Mouse (Mus musculus) c-Kit-negative CD71-positive TER-119-positive erythroid progenitor cells, embryonic 14.5 days (primary cell): ENCODE results near the gene Cpn1.

ENCODE experiments used
- DNase-seq: peaks from one replicate; pipeline ENCODE4 v3.0.0-alpha.2; 2013; ENCODE audit warnings: low read depth, low spot score

The Cpn1 gene

DNA sequence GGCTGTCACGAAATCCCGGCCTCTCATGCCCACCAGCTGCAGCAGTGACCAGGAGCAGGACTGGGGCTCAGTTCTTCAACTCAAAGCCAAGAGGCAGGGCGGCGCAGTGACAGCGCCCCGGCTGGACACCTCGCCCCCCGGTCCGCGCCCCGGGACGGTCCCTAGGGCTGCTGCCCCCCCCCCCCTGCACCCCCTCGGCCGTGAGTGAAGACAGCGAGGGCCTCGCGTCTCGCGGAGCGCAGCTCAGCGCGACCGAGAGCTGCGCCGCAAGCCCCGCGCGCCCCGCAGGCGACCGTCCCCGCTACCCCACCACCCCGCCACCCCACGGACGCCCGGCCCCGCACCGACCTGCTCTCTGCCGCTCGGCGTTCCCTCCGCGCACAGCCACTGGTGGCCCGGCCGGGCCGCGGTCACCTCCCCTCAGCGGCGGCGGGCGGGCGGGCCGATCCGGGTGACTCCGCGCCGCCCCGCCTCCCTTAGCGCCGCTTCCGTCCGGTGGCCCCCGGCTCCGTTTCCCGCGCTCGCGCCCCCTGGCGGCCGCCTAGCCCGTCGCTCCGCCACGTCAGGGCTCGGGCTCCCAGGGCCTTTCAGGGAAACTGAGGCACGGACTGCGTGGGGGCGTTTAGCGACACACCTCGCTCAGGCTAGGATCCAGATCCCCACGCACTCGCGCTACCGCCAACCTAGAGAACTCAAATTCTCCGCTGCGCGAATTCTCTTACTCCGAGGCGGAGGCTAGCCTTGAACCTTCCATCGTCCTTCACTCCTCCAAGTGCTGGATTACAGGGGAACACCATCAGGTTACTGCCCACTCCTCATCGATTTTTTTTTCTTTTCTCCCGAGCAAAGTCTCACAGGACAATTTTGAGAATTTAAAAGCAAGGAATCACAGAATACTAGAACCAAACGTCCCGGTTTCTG, 46.3 kb downstream of the Cpn1 start, which contains the start of gene Dnmbp:
TSS of gene Dnmbp (minus strand) at position 423 of the 921 bp plus-strand sequence.
- DNase-seq, result peak; percentile 26

DNA sequence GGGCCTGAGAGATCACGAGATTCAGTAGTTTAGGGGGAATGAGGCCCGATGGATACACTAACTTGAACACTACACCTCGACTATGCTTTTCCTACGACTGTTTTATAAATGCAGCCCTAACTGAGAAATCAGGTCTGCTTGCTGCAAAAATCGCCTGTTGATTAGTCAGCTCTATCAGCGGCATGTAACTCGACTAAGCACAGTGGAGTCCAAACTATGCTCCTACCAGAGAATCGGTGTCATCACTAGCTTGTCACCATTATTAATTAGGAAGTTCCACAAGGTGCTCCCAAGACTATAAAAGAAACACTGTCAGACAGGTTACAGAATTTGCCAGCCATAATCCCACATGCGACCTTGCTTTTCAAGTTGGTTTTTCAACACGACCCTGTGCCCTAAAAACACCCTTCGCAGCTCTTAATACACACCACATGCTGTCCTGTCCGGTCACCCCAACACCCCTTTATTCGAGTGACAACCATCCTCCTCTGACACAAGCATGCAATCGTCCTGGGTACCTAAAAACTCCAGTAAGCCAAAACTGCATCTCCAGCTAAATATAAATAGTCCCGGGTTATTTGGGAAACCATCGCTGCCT, 47.1 kb downstream of the Cpn1 start:
- no peak for DNase-seq

DNA sequence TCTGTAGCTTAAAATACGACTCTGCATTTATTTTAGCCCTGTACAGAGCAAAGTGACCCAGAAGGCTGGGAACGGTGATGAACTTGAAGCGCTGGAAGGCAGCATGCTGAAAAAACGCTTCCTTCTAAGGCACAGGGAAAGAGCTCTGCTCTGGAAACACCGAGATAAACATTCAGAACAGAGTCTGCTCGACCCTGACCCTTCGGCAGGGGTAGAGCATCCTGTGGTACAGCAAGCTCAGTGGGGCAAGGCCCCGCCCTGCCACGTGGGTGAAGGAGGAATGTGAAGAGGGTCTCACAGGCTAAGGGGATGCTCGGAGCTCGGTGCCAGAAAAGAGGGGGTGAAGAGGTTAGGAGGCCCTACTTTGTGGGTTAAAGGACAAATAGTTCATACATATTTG, 48.0 kb downstream of the Cpn1 start:
- no peak for DNase-seq

DNA sequence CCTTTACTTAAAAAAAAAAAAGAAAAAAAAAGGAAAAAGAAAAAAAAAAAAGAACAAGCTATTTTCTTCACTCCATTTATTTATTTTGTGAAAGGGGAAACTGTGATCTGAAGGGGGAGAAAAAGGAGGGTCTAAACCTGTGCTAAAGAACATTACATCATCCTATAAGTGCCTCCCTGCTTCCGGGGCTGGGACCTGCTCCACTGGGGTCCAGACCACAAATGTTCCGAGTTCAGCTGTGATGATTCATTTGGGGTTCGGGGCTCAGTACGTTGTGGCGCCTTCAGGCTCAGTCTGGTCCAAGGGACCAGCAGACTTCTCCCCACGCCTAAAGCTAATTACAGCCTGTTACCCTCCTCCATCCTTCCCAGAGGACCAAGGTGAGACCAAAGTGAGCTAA, 55.4 kb downstream of the Cpn1 start:
- no peak for DNase-seq

DNA sequence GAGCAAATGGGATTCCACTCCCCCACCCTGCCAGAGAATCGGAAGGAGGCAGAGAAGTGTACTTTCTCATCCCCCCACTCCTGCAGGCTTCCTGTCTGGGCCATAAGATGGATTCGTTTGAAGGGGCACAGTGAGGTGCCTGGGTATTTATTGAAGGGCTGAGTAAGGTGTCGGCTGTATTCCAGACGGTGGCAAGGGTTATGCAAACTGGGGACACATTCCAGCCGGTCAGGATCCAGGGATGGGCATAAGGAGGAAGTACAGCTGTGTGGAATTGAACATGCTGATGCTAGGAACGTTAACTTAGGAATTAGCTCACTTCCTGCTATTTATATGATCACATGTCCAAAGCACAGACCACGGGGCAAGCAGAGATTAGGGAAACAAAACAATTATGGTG, 56.0 kb downstream of the Cpn1 start:
- DNase-seq, result no peak

DNA sequence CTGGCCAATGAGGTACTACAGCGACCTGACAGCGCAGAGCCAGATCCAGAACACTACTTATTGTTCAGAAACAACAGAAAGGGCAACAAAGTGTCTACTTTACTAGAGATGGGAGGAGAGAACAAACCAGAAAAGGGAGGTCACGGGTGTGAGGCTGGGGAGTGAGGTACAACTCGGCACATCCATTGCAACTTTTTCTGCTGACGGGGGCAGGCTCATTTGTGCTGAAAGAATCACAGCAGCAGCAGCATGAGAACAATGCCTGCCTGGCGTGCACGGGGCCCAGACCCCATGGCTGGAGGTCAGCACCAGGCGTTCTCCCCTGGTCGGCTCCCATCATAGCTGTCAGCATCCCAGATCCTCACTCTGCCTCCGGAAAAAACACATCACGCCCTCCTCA, 56.5 kb downstream of the Cpn1 start:
- DNase-seq, result no peak

DNA sequence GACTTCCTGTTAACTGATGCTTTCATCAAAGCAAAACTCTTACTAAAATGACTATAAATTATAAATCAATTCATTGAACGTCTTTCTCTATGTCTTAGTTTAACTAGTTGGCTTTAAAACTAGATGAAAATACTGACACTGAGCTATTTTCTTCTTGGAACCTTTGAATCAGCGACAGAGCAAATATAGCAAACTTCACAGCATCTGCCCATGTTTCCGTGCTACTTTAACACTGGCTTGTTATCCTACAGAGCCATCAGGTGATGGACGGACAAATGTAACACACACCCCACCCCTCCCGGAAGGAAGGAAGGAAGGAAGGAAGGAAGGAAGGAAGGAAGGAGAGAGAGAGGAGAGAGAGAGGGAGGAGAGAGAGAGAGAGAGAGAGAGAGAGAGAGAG, 58.4 kb downstream of the Cpn1 start:
- no peak for DNase-seq

DNA sequence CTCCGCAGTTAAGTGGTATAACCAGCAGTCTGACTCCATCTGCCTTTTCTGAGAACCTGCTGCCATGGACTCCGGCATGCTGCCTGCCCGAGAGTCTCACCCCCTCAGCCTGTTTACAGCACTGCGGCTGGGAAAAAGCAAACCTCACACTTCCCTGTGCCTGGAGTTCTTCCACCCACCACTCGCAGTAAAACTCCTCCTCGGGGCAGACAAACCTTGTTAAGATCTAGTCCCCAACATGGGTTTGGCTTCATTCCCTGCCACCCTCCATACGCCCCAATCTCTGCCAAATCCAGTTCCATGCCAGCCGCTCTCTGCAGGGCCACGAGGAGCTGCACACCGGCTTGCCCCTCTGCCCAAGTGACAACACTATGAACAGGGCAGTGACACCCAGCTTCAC, 59.3 kb downstream of the Cpn1 start:
- DNase-seq, result no peak

DNA sequence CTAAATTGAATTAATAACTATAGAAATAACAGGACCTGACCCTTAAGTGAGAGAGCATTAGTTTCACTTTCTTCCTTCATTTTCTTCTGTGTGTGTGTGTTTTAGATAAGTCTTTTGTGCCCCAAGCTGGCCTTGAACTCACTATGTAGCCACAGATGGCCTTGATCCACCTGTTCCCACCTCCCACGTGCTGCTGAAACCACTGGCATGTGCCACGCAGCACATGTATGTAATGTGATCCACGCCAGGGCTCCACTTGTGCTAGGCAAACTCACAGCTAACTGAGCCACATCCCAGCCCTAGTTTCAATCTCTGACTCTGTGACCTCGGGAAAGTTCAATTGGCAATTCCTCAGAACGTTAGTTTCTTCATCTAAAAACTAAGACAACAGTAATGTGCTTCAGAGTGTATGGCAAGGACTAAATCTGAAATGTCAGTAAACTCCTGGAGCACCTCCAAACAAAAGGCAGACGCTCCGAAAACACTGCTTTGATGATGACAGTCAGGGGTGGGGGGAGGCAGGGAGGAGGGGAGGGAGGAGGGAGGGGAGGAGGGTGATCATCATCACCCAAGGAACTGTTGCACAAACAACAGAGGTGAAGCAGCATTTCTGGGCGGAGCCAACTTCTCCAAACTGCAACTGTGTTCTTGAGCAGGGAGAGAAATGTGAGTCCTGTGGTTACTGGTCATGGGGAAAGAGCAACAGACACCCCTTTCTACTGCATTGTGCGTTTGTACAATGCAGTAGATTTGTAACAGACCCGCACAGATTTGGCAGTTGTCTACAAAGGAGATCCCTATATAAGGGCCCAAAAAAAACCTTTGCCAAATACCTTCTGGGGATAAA, 60.0 kb downstream of the Cpn1 start:
- DNase-seq, result no peak

DNA sequence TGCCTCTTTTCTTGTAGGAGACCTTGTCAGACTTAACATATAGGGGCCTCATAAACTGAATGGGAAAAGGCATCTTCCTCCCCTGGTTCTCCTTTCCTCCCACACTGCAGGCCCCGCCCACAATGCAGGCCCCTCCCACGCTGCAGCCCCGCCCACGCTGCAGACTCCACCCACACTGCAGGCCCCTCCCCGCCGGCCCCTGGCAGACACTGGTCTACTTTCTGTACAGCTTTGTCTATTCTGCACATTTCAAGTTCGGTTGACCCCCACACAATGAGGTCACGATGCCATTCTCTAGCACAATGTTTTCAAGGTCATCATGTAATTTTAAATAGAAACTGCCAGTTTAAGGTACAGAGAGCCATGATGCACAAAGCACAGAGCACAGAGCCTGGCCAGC, 62.0 kb downstream of the Cpn1 start:
- DNase-seq, result no peak

DNA sequence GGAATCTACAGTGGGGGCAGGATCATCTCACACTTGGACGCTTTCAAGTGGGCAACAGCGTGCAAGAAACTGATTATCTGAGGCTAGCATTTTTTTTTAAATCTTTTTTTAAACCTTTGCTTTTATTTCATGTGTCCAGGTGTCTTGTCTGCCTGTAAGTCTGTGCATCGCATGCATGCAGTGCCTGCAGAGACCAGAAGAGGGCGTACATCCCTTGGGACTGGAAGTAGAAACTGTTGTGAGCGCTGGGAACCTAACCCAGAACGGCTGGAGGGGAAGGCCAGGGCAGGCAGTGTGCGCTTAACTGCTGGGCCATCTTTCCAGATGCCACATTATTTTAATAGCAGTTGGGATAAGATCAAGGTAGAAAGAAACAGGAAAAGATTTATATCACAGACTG, 63.4 kb downstream of the Cpn1 start:
- no peak for DNase-seq

DNA sequence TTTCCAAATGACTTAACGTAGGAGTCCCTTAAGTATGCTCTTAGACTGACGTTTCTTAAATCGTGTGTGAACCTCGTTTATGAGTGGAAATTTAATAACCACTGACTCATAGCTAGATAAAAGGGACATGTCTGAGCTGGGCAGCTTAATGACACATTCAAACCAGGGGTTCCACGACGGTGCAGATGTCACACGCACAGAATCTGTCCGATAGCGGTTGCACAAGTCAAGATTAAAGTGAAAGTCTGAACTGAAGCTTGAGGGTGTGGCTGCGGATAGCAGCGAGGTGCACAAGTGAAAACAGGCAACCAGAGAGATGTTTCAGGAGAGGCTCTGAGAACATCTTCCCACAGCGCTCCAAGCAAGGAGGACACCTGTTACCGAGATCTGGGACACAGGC, 64.9 kb downstream of the Cpn1 start:
- DNase-seq, result no peak

DNA sequence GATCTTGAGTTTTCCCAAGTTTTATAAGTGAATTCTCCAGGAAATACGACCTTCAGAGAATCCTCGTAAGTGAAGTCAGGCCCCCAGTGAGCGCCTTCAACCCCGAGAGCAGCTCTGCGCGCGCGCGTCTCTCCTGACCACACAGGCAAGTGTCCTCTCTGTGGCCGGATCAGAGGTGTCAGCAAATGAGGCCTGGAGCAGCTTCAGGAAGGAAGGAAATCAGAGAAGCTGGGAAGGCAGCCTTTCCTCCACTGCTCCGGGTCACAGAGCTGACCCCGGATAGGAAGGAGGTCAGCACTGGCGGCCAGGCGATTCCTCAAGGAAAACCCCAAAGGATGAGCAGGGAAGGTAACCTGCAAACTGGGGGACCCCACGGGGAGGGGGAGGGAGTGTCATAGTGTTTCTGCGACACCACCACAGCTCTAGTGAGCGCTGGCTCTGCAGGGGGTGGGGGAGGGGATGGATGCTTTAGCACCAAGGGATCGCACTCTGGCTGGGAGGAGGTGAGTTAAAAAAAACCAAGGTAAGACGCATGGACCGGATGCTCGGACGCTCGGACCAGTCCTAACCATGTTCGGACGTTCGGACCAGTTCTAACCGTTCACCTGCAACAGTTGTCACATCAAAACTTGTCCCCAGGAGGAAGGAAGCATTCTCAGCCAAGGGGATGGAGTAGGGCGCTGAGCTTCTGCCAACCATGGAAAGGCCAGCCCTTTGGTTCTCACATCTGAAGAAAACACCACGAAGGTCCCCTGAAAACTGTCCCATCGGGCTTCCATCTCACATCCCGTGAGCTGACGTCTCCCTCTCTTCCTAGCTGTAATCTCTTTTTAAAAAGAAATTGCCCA, 65.7 kb downstream of the Cpn1 start:
- no peak for DNase-seq

DNA sequence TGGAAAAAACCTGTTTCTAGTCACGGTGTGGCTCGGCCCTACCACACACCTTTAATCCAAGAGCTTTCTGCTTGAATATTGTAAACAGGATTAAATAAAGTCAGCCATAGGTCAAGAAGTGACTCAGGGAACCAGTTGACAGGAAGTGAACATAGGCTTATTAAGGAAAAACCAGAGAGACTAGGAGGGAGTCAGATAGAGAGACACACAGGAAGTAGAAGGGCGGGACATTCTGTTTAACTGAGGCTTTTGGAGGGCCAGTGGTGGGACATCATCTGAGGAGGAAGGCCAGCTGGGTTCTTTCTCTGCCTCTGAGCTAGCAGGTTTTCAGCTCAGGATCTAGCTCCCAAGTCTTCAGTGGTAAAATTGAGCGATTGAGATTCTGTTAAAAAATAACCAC, 66.5 kb downstream of the Cpn1 start:
- no peak for DNase-seq

DNA sequence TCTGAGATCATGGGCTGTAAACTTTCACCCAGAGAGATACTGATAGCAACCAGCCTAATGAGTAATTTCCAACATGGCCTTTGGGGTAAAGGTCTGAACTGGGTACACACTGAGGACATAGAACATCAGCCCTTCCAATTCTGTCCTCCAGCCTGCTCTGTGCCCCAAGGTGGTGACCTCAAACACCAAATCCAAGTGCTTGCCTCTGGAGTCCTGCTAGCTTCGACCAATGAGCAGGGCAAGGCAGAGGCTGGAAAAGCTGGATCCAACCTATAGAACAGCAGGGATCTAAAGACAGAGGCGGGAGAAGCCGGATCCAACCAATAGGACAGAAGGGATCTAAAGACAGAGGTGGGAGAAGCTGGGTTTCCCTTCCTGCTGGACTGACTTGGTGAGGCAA, 67.5 kb downstream of the Cpn1 start:
- no peak for DNase-seq

DNA sequence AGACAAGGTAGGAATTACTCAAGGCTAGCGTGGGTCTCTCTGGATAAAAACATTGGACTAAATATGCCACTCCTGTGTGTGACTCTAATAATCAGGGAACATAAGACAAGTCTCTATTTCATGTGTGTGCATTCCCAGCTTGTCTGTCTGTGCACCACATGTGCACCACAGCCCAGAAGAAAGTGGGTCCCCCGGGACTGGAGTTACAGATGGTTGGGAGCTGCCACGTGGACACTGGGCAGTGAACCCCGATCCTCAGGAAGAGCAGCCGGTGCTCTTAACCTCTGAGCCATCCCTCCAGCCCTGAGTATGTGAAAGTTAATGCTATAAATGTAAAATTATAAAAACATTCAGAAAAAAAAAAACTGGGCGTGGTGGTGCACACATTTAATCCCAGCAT, 68.6 kb downstream of the Cpn1 start:
- DNase-seq, result no peak

DNA sequence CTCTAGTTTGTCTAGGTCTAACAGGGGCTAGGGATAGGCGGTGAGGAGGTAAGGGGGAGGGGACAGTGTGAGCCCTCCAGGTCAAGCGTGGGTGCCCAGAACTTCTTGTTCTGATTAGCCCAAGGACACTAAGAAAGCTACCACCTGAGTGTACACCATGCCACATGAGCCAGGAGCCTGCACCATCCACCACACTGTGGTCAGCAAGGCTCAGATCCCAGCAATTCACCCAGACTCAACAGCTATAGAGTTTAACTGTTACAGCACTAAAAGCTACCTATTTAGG, 69.0 kb downstream of the Cpn1 start:
- no peak for DNase-seq

DNA sequence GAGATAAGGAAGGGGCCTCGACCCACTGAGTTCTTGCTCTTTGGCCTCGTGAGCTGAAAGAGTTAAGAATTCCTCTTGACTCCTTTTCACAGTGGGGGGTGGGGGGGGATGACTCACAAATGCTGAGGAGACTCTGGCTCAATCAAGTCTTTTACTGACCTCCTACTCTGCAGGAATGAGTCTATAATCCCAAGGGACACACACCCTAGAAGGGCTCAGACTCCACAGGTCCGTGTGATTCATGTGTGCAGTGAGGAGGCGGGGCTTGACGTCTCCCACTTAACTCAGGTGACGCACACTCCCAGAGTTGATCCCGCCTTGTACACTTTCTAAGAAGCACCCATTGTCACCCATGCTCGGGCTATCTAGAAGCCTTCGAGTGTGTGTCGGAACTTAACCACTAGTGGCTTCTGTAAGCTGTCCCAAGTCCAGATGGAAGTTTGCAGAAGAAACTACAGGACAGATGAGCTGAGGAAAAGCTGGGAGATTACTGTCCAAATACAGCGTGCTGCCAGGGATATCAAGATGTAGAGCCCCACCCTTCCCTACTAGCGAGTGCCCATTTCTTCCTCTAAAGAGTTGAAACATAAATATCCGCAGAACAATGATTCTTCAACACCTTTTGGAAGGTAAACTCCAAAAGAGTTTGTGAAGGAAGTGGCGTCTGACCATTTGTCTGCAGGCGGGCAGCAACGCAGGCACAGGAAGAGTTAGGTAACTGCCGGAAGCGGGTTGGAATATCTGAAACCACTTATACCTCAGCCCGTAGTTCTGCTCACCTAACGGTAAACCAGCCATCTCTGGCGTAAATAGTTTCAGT, 69.6 kb downstream of the Cpn1 start:
- no peak for DNase-seq

DNA sequence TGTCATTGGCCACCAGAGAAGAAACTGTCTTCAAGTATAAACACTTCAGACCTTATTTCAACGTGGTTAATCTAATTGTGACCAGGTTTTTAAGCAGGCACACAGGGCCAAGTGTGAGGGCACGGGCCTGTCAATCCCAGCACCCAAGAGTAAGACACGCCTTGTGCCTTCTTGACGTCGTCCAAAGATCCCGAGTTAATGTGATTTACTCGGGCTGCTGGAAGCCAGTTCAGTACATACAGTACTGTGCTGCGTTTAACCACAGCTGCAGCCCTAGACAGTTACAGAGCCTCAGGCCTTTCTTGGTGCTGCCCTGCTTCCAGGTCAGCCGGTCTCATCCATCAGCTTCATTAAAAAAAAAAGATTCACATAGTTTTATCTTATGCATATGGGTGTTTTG, 70.9 kb downstream of the Cpn1 start:
- DNase-seq, result no peak

DNA sequence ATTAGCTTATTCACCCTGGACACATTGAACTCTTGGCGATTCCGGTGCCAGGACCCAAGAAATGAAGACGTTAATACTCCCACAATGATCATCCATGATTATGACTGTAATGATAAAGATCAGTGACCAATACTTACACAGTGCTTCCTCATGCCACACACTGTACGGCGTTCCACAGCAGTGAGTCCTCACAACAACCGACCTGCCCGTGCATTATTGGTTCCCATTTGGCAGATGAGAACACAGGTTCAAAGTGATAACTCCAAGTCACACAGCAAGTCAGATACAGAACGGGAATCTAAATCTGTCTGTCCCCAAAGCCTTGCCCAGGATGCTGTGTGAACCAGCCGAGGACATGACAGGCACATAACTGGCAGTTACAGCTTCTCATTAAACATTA, 71.4 kb downstream of the Cpn1 start:
- no peak for DNase-seq
